Mouse (Mus musculus): ENCODE results near the gene Chd1l. TPM values are rescaled to one million over a fixed set of nuclear protein-coding genes. Genes with fewer than 3 reads are reported as not detected.
A peak's percentile ranks its signal among the peaks of the same experiment; 100 is the strongest.

Gene Chd1l
- total RNA-seq, 2 experiments from 2014 or later, result 8.5 to 11.6 TPM

DNA sequence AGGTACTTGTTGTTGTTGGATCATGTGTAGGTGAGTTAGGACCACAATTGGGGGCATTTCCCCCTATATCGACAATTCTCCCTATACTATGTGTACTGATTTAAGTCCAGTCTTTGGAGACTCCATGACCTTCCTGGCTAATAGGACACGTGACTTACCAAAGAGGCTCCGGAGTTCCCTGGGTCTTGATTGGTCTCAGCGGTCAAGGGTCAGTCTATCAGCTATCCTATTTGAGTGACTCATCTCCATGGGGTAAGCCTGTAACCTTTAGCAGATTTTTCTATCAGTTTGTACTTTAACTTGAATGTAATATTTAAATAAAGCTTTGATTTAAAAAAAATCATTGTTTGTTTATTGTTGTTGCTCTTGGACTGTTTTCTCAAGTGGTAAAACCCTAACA is 10.7 kb upstream of the Chd1l start:
- no peak for DNase-seq (ENCODE audit: low spot score in 2 of 2)

DNA sequence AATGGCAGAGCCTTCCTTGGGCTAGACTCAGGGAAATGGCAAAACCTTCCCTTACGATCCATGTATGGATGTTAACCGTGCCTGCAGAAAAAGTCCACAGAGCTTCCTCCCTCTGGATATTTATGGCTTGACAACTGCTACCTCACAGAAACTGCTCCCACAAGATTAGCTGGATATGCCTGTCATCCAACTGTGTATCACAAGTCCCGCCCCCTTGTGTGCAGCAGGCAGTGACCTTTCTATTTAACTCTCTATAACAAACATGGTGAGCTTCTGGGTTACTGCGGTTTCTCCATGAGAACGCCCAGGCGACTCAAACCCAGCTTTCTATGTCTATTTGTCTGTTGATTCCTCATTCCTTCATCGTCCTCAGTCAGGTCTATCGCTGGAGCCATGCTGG is 7.9 kb upstream of the Chd1l start:
- DNase-seq (ENCODE audit: low spot score in 2 of 2), result no peak

DNA sequence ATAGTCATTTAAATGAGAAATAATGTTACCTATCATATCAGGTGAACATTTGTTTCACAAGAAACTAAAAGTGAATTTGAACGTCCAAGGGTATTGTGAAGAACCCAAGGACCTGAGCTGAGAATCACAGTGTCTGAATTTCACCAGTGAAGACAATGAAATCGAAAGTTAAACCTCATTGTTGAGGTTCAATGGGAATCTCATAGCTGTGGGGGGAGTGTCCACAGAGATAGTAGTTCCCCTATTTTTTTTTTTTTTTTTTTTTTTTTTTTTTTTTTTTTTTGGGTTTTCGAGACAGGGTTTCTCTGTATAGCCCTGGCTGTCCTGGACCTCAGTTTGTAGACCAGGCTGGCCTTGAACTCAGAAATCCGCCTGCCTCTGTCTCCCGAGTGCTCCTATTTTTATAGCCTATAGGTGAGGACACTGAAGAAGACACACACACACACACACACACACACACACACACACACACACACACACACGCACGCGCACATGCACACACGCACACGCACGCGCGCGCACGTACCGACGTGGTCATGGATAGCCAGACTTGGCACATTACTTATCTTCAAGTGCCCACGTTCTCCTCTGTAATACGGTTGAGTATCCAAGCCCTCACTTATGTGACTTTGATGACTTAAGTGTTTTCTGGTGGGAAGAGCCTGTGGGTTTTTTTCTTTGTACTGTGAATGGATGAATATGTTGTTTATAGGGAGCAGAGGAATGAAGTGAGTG is 7.3 kb upstream of the Chd1l start:
- no peak for DNase-seq (ENCODE audit: low spot score in 2 of 2)

DNA sequence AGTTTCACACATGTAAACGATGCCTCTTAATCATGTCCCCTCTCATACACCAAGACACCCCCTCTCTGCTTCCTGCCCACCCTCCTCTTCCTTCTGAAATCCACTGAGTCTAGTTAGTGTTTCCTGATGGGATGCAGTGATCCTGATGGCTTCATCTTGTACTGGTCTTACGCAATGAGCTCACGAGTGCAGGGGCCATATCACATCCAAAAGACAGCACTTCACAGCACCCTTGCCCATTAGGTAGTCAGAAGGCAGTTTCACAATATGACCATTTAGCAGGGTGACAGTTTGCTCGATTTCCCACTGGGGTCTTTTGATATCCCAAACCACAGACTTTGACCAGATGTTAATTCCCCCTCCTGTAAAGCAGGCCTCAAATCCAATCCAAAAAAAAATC is 5.9 kb upstream of the Chd1l start:
- DNase-seq (ENCODE audit: low spot score in 2 of 2), result no peak

DNA sequence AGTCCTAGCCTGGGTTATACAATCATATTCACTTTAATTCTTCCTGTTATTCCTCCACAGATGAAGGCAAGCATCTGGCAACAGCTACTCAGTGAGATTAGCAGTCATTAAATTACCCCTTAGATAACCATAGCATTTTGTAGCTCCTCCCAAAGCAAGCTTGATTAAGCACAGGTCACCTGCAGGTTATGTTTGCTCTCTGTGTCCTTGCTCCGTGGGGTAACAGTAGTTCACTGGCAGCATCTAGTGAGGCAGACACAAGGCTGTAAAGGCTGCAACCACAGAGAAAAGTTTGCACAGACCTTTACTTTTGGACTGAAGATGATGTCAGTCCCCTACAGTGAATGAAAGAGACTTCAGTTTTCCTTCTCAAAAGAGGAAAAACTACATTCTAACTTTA is 5.2 kb upstream of the Chd1l start:
- DNase-seq (ENCODE audit: low spot score in 2 of 2), result no peak

DNA sequence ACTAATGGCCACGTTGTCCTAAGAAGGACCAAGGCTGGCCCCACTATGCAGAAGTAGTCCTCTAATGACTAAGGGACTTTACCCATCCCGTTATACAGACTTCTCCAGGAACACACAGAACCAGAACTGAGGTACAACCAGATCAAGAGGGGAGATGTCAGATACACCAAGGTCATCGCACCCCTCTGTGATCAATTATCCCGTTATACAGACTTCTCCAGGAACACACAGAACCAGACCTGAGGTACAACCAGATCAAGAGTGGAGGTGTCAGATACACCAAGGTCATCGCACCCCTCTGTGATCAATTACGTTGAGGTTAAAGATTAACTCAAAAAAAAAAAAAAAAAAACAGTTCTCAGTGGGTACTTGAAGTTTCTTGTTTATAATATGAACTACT is 1.0 kb upstream of the Chd1l start:
- no peak for DNase-seq (ENCODE audit: low spot score in 2 of 2)

DNA sequence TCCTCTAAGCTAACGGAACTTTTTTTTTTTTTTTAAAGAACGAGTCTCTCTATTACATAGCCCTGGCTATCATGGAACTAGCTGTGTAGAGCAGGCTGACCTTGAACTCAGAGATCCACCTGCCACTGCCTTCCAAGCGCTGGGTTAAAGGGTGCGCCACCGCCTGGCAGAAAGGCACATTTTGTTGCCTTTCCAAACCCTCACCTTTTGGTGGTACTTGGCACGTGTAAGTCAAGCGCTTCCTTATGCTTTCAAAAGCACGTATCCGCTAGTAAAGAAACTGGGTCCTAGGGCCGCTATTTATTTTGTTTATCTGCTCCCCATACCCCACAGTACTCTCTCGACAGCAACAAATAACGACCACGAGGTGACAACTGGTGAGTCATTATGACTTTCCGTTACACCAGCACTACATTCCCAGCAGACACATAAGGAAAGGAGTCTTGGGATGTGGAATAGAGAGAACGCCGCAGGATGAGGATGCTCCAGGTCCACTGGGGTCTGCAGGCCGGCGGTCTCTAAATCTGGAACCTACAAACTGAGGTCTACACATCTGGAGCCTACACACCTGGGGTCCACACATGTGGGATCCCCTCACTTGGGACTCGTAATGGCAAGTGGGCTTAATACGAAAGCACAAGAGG is 680 bp downstream of the Chd1l start:
- DNase-seq (ENCODE audit: low spot score in 2 of 2), result peak; percentile 26 to 45

DNA sequence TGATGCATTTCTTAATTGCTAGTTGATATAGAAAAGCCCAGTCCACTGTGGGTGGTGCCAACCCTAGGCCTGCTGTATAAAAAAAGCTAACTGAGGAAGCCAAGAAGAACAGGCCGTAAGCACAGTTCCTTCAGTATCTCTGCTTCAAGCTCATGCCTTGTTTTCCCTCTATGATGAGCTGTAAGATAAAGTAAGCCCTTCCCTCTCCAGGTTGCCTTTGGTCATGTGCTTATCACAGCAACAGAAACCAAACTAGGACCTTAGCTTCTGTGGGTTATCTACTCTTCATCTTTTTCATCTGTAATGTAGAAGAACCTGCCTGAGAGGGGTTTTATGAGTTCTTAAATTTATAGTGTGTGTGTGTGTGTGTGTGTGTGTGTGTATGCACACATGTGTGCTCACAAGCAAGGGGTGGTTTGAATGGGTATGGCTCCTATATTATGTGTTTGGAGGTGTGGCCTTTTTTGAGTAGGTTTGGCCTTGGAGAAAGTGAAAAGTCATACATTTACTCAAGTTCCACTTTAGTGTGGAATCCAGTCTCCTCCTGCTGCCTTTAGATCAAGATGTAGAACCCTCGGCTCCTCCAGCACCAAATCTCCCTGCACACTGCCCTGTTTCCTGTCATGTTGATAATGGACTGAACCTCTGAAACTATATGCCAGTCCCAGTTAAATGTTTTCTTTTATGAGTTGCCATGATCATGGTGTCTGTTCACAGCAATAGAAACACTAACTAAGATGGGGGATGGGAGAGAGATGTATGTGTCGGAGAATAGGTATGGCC is 9.8 kb downstream of the Chd1l start:
- no peak for DNase-seq (ENCODE audit: low spot score in 2 of 2)

DNA sequence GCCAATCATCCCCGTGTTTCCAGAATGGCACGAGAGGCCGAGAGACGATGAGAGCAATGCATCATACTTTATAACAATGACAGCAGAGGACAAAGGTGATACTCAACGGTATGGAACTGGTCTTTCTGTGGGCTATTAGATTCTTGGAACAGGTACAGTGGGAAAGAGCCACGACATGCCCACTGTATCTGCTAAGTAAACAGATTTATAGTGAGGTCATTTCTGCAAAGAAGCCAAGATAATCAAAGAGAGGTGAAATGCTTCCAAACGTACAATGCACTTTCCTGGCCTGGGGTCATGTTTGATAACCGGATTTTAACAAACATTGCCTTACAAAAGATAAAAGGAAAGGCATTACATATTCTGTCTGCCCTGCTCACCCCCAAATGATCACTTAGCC is 13.2 kb downstream of the Chd1l start:
- no peak for DNase-seq (ENCODE audit: low spot score in 2 of 2)

DNA sequence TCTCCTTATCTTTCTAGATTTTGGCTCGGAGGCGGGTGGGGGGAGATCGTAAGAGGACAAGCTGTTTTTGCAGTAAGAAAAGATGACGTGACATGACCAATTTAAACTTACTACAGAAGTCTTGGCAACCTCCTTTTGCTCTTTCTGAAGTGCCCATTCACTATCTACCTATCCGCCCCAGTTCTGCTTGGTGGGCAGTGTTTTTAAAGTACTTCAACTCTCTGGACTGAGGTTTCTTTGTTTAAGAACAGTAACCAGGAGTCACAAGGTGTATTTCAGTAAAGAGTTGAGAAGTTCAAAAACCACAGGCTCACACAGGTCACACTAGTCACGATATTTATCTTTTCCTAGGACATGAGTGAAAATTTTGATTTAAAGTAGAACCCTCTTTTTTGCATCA is 14.9 kb downstream of the Chd1l start:
- no peak for DNase-seq (ENCODE audit: low spot score in 2 of 2)

DNA sequence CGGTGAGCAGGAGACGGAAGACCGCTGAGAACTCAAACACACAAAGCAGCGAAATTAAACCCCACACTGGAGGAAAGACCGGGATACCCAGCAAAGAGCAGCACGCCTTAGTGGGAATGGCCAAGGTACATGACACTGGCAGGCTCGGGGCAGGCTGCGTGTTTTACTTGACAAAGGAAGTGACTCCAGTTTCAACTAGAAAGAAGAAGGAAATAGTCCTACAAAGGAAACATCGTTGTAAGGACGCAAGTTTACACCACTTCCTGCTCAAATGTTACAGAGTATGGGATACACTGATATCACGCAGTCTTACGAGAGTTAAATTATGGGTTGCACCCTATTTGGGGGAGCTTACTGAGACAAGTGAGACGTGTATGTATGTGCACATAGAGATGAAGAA is 15.9 kb downstream of the Chd1l start:
- DNase-seq (ENCODE audit: low spot score in 2 of 2), result no peak

DNA sequence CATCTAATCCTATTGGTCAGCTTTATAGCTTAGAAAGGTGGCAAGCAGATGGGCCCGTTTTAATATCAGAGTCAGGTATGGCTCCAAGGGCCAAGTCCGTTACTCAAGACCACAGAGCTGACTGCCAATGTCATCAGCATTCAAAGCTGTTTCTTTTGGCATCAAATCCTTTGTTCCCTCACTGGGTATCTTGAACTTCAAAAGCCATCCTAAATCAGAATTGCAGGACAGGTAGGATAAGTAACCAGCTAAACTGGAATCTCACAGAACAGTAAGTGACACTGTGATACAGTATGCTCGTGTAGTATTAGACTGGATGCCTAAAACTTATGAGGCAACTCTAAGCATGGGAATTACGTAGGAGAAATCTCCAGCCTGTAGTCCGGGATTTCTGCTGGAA is 16.9 kb downstream of the Chd1l start:
- no peak for DNase-seq (ENCODE audit: low spot score in 2 of 2)

DNA sequence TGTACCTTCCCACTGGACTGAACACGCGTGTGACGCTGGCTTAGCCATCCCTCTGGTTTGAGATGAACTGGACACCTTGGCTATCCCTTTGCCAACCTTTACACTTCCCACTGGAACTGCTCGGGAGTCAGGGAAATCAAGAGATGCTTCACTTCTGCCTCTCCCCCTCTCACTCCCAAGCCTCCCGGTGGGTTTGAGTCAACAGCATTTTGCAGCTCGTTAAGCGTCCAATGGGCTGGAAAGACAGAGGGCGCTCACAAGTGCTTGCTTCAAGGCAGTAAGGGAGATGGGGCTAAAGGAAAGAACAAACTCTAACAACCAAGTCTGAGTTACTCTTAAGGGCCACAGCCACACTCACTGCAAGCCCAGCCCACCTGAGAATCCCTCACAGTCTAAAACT is 19.3 kb downstream of the Chd1l start:
- DNase-seq (ENCODE audit: low spot score in 2 of 2), result no peak

DNA sequence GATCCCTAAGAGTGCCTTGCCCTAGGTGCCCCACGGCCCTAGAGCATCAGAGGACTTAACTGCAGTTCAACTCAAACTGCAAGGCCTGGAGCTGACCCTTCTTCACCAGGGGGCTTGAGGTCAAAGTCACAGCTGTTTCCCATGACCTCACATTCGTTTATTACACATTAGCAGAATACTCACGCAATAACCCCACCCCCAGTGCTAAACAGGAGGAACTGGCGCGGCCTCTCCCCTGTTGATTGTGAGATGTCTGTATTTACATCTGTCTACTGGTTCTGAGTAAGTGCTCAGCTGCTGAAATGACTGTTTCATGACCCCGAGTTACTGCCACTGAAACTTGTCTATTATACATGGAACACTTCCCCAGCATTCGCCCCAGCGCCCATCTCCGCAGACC is 22.3 kb downstream of the Chd1l start:
- no peak for DNase-seq (ENCODE audit: low spot score in 2 of 2)

DNA sequence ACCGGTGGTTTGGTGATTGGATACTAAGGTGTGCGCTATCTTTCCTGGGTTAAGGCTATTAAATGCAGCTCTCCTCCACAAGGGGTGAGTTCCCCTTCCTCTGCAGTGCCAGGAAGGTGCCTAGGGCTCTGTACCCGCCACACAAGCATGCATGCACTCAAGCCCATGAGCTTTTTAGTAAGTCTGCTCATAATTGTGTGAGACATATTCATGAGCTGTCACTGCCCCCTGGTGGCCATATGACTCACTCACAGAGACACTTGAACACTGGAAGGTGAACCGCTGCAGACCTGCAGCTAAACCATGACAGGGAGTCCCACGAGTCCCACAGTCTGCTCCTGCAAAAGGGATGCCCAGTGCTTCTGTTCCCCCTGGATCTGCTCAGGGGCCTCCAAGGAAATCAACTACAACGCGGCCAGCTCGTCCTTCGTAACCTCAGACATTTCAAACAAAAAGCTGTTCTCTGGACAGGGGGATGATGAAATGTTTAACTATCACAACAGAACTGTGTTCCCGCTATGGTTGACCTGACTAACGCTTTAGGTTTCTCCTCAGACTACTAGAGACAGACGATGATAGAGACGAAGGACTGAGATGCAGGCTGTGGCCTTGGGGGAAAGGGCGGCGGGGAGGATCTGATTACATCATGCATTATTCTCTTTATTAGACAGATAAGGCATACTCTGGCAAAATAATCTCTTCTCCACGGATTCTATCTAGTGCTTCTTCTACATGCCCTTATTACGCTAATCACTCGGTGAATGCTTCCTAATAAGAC is 24.4 kb downstream of the Chd1l start:
- peak; percentile 64 to 66 for DNase-seq (ENCODE audit: low spot score in 2 of 2)

DNA sequence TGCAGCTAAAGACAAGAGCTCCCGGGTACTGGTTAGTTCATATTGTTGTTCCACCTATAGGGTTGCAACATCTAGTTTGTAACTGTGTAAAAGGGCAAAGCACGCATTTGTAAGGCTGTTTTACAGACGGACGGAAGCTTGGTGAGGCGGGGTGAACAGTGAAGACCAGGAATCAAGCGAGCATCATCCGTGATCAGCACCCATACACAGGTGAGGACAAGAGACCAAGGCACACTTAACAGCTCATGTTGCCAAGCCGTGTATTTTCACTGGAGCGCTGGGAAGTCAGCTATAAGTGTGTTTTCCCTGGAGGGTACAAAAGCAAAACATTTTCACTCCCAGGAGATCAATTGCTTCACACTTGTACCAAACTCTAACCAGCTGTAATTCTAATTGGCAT is 36.2 kb downstream of the Chd1l start:
- DNase-seq (ENCODE audit: low spot score in 2 of 2), result no peak

DNA sequence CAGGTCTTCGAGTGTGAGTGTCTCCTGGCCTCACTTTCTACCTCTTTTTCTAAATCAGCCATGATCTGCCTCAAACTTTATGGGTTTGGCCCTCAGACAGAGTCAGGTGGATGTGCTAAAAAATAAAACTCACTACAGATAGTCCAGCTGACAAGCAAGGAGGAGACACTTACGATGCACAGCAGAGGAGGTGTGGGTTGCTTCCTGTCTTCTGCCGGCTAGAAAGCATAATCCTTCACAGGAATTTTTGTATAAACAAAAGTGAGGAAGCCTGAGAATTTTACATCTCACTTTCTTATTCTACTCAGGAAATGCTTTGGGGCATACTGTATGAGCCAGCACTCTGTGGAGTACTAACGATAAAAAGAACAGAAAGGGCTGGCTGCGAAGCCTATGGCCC is 45.4 kb downstream of the Chd1l start:
- DNase-seq (ENCODE audit: low spot score in 2 of 2), result no peak

DNA sequence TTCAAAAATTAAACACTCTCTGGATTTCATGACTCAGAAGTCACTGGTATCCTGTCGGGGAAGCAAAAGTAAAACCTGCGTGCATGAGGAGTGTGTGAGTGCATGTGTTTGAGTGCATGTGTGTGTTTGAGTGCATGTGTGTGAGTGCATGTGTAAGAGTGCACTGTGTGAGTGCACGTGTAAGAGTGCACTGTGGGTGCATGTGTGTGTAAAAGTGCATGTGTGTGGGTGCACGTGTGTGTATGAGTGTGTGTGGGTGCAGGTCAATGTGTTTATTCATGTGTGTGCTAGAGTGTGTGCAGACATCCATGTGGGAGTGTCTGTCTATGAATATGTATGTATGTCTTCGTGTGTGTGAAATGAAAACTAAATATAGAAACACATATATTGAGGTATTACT is 51.4 kb downstream of the Chd1l start:
- DNase-seq (ENCODE audit: low spot score in 2 of 2), result no peak

DNA sequence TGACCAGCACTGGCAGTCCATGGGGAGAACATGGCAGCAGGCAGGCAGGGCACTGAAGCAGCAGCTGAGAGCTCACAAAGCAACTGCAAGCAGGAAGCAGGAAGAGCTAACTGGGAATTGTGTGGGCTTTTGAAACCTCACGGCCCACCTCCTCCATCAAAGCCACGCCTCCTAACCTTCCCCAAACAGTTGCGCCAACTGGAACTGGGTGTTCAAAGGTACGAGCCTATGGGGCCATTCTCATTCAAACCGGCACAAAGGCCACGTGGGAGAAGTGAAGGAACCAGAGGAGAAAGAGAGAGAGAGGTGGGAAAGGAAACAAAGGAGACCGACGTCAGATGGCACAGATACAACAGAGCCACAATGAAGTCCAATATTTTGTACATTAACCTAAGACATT is 63.8 kb downstream of the Chd1l start:
- DNase-seq (ENCODE audit: low spot score in 2 of 2), result no peak

DNA sequence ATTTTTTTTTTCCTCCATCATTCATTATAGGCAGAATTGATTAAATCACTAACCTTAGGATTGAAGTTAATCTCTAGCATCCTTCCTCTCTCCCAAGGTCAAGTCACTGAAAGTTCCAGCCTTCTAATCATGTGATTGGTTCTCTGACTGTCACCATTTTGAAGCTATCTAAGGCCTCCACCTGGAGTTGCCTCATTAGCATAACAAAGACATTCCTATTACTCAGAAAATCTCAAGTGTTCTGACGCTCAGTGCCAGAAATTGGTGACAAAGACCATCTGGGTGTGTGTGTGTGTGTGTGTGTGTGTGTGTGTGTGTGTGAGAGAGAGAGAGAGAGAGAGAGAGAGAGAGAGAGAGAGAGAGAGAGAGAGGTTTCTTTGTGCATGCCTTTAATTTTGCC is 69.8 kb downstream of the Chd1l start:
- DNase-seq (ENCODE audit: low spot score in 2 of 2), result no peak

DNA sequence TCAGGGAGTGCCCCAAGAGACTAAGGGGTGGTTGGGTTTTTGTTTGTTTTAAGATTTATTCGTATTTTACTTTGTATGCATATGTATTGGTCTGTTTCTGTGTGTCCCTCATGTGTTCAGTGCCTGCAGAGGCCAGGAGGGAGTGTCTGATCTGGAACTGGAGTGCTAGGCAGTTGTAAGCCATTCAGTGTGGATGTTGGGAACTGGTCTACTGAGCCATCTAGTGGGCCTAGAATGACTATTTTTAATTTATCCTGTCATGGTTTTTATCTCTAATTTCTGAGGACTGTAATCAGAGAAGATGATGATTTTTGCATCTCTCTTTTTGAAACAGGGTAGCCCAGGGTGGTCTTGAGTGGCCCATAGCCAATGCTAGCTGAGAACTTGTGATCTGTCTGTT is 71.4 kb downstream of the Chd1l start:
- DNase-seq (ENCODE audit: low spot score in 2 of 2), result no peak

DNA sequence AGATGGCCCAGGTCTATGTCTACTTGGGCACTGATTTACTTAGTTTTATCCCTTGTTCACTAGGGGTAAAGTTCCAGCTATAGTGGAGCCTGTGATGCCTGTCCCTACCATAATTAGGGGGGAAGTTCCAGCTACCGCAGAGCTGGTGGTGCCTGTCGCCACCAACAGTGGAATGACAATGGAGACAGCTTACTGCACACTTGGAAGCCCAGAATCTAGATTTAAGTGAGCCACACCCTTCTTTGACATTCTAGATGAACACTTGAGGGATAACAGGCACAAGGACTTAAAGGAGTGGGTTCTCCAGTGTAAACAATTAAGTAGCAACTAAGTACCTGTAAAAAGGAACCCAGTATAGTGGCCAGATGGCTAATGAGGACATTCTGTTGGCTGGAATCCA is 73.0 kb downstream of the Chd1l start:
- no peak for DNase-seq (ENCODE audit: low spot score in 2 of 2)

Measured in adrenal gland, adult 18-20 months (tissue).